Mouse (Mus musculus) megakaryocyte, embryonic 14.5 days (primary cell): ENCODE data around the gene Olfr718-ps1. TPM values are rescaled to one million over a fixed set of nuclear protein-coding genes. Genes with fewer than 3 reads are reported as not detected.
"Not testable (repeated sequence)": the region's sequence is repeated elsewhere in the genome, so short reads cannot be mapped to it uniquely, and the experiment has no call there.

Experiments
- H3K27me3 ChIP-seq: replicated peaks from 2 replicates; pipeline ENCODE3; 2012; ENCODE audit warnings: inconsistent platforms
- H3K36me3 ChIP-seq: replicated peaks from 2 replicates; pipeline ENCODE3; 2012; ENCODE audit warnings: low read length, inconsistent platforms, mixed read lengths
- H3K4me1 ChIP-seq: 2 replicates; pipeline ENCODE4 v1.6.1; 2012; ENCODE audit warnings: inconsistent platforms
- H3K4me3 ChIP-seq: replicated peaks from 2 replicates; pipeline ENCODE3; 2012; ENCODE audit warnings: moderate library complexity, mild to moderate bottlenecking, inconsistent platforms
- H3K9me3 ChIP-seq: 2 replicates; pipeline ENCODE4 v1.6.1; 2012; ENCODE audit warnings: inconsistent platforms
- FLI1 ChIP-seq: IDR thresholded peaks from 2 replicates; pipeline ENCODE4 v1.6.1; 2012; ENCODE audit warnings: low read length, inconsistent platforms, mixed read lengths
- GATA1 ChIP-seq: IDR thresholded peaks from 3 replicates; pipeline ENCODE4 v1.6.1; 2012; ENCODE audit warnings: mixed read lengths, low read length, inconsistent platforms, borderline replicate concordance
- polyA plus RNA-seq: library from polyadenylated mRNA; stranded (reverse); fragments of >175 nt; gene quantifications from 2 replicates; pipeline ENCODE4 v1.2.3, GENCODE M21; 2012; ENCODE audit warnings: low replicate concordance; ENCODE audit not compliant: insufficient read depth

The Olfr718-ps1 gene
- not detected in 2 replicates for polyA plus RNA-seq

GRCm38 (mm10) chr5:143147481-143147880, at the start of gene Olfr718-ps1:
Olfr718-ps1 (minus strand) TSS chr5:143147581.
- no peak for TF ChIP-seq FLI1
- no peak for TF ChIP-seq GATA1
- H3K9me3 ChIP-seq: peaks cover 39% of the 10 kb centered on the region
- H3K27me3 ChIP-seq: peaks cover 67% of the 10 kb centered on the region
- no peaks in the 10 kb centered on the region for H3K36me3 ChIP-seq
- no peak within 1 kb of the TSS for H3K4me3 ChIP-seq
- peaks cover 5% of the 10 kb centered on the region; the same call in 1 of the 2 replicates for H3K4me1 ChIP-seq

GRCm38 (mm10) chr5:143196506-143196905, 49.1 kb upstream of the Olfr718-ps1 start:
- Histone ChIP-seq H3K36me3 (no peaks in the 10 kb centered on the region), H3K27me3 (peaks cover 33% of the 10 kb centered on the region), H3K9me3 (peaks cover 23% of the 10 kb centered on the region), H3K4me1 (peaks cover 22% of the 10 kb centered on the region), H3K4me3 (no peak overlapping the region)
- TF ChIP-seq FLI1 (no peak), GATA1 (no peak)

- Histone ChIP-seq H3K4me3 (no peak overlapping the region), H3K27me3 (peaks cover 35% of the 10 kb centered on the region), H3K9me3 (peaks cover 14% of the 10 kb centered on the region), H3K4me1 (peaks cover 22% of the 10 kb centered on the region), H3K36me3 (no peaks in the 10 kb centered on the region)
- TF ChIP-seq GATA1 (no peak), FLI1 (no peak)
Observed at GRCm38 (mm10) chr5:143195166-143195565, 47.8 kb upstream of the Olfr718-ps1 start.

- not testable (repeated sequence) for H3K36me3 ChIP-seq, H3K4me3 ChIP-seq
- Histone ChIP-seq H3K27me3 (peaks cover 35% of the 10 kb centered on the region), H3K4me1 (peaks cover 22% of the 10 kb centered on the region), H3K9me3 (peaks cover 14% of the 10 kb centered on the region)
Observed at GRCm38 (mm10) chr5:143194747-143195146, 47.4 kb upstream of the Olfr718-ps1 start.

- Histone ChIP-seq H3K4me3 (no peak overlapping the region), H3K9me3 (no peaks in the 10 kb centered on the region), H3K27me3 (peaks cover 32% of the 10 kb centered on the region), H3K36me3 (no peaks in the 10 kb centered on the region), H3K4me1 (peaks cover 22% of the 10 kb centered on the region)
- no peak for TF ChIP-seq GATA1
- TF ChIP-seq FLI1: no peak
Observed at GRCm38 (mm10) chr5:143192806-143193205, 45.4 kb upstream of the Olfr718-ps1 start.

GRCm38 (mm10) chr5:143188014-143188413, 40.6 kb upstream of the Olfr718-ps1 start:
- peaks cover 18% of the 10 kb centered on the region for H3K27me3 ChIP-seq
- not testable (repeated sequence) for H3K4me1 ChIP-seq, H3K9me3 ChIP-seq, H3K4me3 ChIP-seq, H3K36me3 ChIP-seq

- peak within 1 kb of the TSS; percentile 95 for H3K4me3 ChIP-seq
- peaks cover 22% of the 10 kb centered on the region for H3K4me1 ChIP-seq
- TF ChIP-seq GATA1 (no peak), FLI1 (no peak)
Observed at GRCm38 (mm10) chr5:143180255-143181076, 33.1 kb upstream of the Olfr718-ps1 start, which contains the start of the genes Rbak and Spdye4b. Rbak (minus strand) TSS chr5:143180775. Spdye4b (plus strand) TSS chr5:143181017.

GRCm38 (mm10) chr5:143179179-143179578, 31.8 kb upstream of the Olfr718-ps1 start:
- Histone ChIP-seq H3K9me3 (peaks cover 30% of the 10 kb centered on the region), H3K27me3 (peaks cover 5% of the 10 kb centered on the region), H3K4me3 (peak overlapping the region; percentile 95), H3K4me1 (peaks cover 22% of the 10 kb centered on the region), H3K36me3 (peaks cover 48% of the 10 kb centered on the region)
- TF ChIP-seq GATA1 (no peak), FLI1 (no peak)

More at GRCm38 (mm10) chr5:143180255-143181076, 33.1 kb upstream of the Olfr718-ps1 start, which contains the start of the genes Rbak and Spdye4b:
- peaks cover 9% of the 10 kb centered on the region for H3K27me3 ChIP-seq
- peaks cover 35% of the 10 kb centered on the region for H3K36me3 ChIP-seq
- peaks cover 24% of the 10 kb centered on the region for H3K9me3 ChIP-seq

GRCm38 (mm10) chr5:143177541-143178200, 30.3 kb upstream of the Olfr718-ps1 start:
- Histone ChIP-seq H3K36me3 (peaks cover 63% of the 10 kb centered on the region), H3K27me3 (peaks cover 3% of the 10 kb centered on the region)
- TF ChIP-seq GATA1 (no peak), FLI1 (no peak)

GRCm38 (mm10) chr5:143175970-143176369, 28.6 kb upstream of the Olfr718-ps1 start:
- H3K4me1 ChIP-seq: peaks cover 21% of the 10 kb centered on the region
- H3K4me3 ChIP-seq: no peak overlapping the region
- H3K27me3 ChIP-seq: no peaks in the 10 kb centered on the region
- TF ChIP-seq FLI1 (no peak), GATA1 (no peak)
- peaks cover 79% of the 10 kb centered on the region for H3K36me3 ChIP-seq
- peaks cover 58% of the 10 kb centered on the region for H3K9me3 ChIP-seq

More at GRCm38 (mm10) chr5:143177541-143178200, 30.3 kb upstream of the Olfr718-ps1 start:
- no peak overlapping the region for H3K4me3 ChIP-seq
- peaks cover 22% of the 10 kb centered on the region for H3K4me1 ChIP-seq
- H3K9me3 ChIP-seq: peaks cover 42% of the 10 kb centered on the region
